In genomic region chr2:34181600-34181999, GRCm38 (mm10) we compare ENCODE assay signal across 17 mouse cellular contexts.
"Had no signal": no experiment of that assay in that cellular context is flagged by ENCODE, and none has a peak within 500 bp of the region (broad histone marks: within the 10 kb centered on the region; RNA-seq: fewer than 3 reads in every experiment).

No protein-coding gene starts in this region.

- H3K4me2 ChIP-seq: liver, embryonic 13.5 days had no signal

- ATAC-seq: intestine, postnatal 0 days had no signal

- H3K4me1 ChIP-seq: liver, embryonic 13.5 days had no signal

- H3K4me3 ChIP-seq: left cerebral cortex, adult 2 months; liver, embryonic 13.5 days; myocyte had no signal

- DNase-seq: kidney, adult 2 months; kidney, postnatal 25 days; layer of hippocampus, postnatal 36 days; liver, embryonic 13.5 days; lung, adult 2 months; lung, postnatal 14 days; lung, postnatal 4 days; right cerebral cortex, postnatal 14 days; right cerebral cortex, postnatal 4 days; thymus, adult 2 months; thymus, postnatal 14 days; thymus, postnatal 4 days had no signal

- H3K9me3 ChIP-seq: liver, embryonic 13.5 days had no signal

- H3K27ac ChIP-seq: kidney, postnatal 0 days; left cerebral cortex, adult 2 months; liver, embryonic 13.5 days; stomach, postnatal 0 days had no signal

- H3K27me3 ChIP-seq: liver, embryonic 13.5 days had no signal

- H3K9ac ChIP-seq: liver, embryonic 13.5 days had no signal
